Mouse (Mus musculus) erythroblast, embryonic 14.5 days (primary cell): ENCODE data around the gene Cfap100.

Experiments used
- GATA1 ChIP-seq: IDR thresholded peaks from 2 replicates; pipeline ENCODE4 v1.6.1; 2012; ENCODE audit warnings: low read length, inconsistent platforms, mixed read lengths
- TAL1 ChIP-seq: IDR thresholded peaks from 3 replicates; pipeline ENCODE4 v1.6.1; 2012; ENCODE audit warnings: low read length, inconsistent platforms, mixed read lengths

GRCm38 (mm10) chr6:90426003-90426402 lies 2.6 kb downstream of the Cfap100 start:
- TF ChIP-seq GATA1 (no peak), TAL1 (no peak)
